Mouse (Mus musculus) neural tube, embryonic 10.5 days (tissue): ENCODE measurements at regions not wholly inside any gene's neighbourhood (a gene's known extent, or its start where the extent isn't known, plus 50 kb on each side); places are given as distances from the start of the nearest gene placed in this dataset.

ENCODE experiments used
- DNase-seq: peaks from one replicate; pipeline ENCODE4 v3.0.0-alpha.2; 2017; ENCODE audit warnings: low spot score; ENCODE audit errors: extremely low spot score

DNA sequence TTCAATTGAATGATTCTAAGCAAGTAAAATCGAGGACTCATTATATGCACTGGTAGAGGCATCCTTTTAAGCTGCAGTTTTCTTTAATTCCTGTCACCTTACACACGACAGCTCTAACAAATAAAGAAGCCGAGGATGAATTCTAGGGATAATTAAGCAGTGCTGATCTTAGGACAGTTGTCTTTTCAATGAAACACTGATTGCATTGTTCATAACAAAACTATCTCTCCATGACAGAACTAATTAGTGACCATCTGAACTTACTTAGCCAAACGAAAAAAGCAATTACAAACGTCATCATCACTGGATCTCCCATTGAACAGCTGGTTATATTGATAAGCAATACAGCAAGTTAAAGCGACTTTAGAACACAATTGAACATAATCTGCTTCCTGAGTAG is 1579.7 kb upstream of the G6pd2 start:
- no peak for DNase-seq

- DNase-seq, result peak; percentile 12
These were observed 1577.3 kb upstream of the G6pd2 start for GRCm38 (mm10) chr5:60231232-60231891.

- DNase-seq, result no peak
These were observed 1564.4 kb upstream of the G6pd2 start for GRCm38 (mm10) chr5:60244185-60244584.

- no peak for DNase-seq
These were observed 1531.9 kb upstream of the G6pd2 start for GRCm38 (mm10) chr5:60276696-60277095.
